Mouse (Mus musculus) liver, postnatal 0 days (tissue): ENCODE results near the gene Fbxo48.

Source experiments
- CTCF ChIP-seq: sonication (generic); IDR thresholded peaks from 2 replicates; pipeline ENCODE4 v1.5.1; 2016; ENCODE audit warnings: antibody characterized with exemption, low read depth
- EP300 ChIP-seq: IDR thresholded peaks from 2 replicates; pipeline ENCODE4 v1.6.1; 2016; ENCODE audit warnings: antibody characterized with exemption, low read depth, mild to moderate bottlenecking

DNA sequence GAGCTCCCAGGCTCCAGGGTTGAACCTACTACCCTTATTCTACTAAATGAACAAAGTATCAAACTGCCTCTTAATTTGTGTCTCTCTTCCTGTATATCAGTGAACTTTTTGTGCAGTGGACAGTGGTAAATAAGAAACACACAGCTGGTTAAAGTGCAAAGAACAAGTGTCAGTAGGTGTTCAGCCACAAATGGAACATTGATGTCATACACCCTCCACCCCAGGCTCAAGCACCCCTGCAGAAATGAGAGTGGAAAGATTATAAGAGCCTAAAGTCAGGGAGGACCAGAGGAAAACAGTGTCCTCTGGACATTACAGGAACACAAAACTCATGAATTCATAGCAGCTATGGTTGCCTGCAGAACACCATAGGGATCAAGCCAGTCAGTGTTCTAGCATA lies 45.6 kb downstream of the Fbxo48 start:
- no peak for TF ChIP-seq CTCF
- TF ChIP-seq EP300, result no peak
